Mouse (Mus musculus): ENCODE measurements at regions not wholly inside any gene's neighbourhood (a gene's known extent, or its start where the extent isn't known, plus 50 kb on each side); places are given as distances from the start of the nearest gene placed in this dataset.

DNA sequence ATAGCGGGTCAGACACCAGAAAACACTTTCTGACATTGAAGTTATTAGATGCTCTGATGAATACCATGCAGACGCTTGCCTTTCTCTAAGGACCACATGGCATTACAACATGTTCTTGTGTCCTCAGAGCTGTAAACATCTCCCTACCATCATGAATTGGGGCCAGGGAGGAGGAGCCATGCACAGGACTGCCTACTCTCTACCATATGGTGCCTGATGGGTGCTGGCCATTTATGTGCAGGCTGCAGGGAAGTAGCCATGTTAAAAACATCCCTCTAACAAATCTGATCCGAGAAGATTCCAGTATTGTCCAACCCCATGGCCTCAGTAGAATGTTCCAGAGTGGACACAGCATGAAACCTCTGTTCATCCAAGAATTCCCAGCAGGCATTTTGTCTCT is 330.1 kb upstream of the Camk1g start:
- H3K4me3 ChIP-seq (ENCODE audit: insufficient read depth, low read length), result no peak overlapping the region
- H3K27ac ChIP-seq (ENCODE audit: insufficient read depth, low read depth, low read length), result no peak overlapping the region
- TF ChIP-seq CTCF (IDR thresholded peaks at IDR 0.05; ENCODE audit: low read depth, low read length) (no peak), POLR2A (IDR thresholded peaks at IDR 0.05; ENCODE audit: borderline replicate concordance, low read depth, low read length) (no peak)
- H3K4me1 ChIP-seq (ENCODE audit: control insufficient read depth, insufficient read depth, low read length), result no peaks in the 10 kb centered on the region

- no peak overlapping the region for H3K4me3 ChIP-seq (ENCODE audit: insufficient read depth, low read length)
- no peaks in the 10 kb centered on the region for H3K4me1 ChIP-seq (ENCODE audit: control insufficient read depth, insufficient read depth, low read length)
- no peak overlapping the region for H3K27ac ChIP-seq (ENCODE audit: insufficient read depth, low read depth, low read length)
- TF ChIP-seq POLR2A (IDR thresholded peaks at IDR 0.05; ENCODE audit: borderline replicate concordance, low read depth, low read length) (no peak), CTCF (IDR thresholded peaks at IDR 0.05; ENCODE audit: low read depth, low read length) (peak; percentile 64)
Measured at GRCm38 (mm10) chr1:193698603-193699266, 328.6 kb upstream of the Camk1g start.

DNA sequence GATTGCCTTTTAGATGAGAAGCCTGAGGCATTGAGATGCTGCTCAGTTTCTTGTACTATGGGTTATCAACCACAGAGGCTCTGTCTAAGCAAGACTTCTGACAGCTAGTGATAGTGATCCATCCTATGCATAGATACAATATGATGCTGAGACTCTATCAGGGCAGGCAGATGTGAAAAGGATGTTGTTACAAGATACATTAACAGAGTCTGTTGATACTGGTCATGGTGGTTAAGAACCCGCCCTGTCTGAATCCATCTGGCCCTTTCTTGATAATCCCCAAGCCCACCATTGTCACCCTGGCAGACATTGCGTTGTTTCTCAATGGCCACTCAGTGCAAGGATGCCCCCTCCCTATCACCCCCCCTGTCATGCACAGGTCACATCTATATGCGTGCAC is 327.8 kb upstream of the Camk1g start:
- TF ChIP-seq POLR2A (IDR thresholded peaks at IDR 0.05; ENCODE audit: borderline replicate concordance, low read depth, low read length) (no peak), CTCF (IDR thresholded peaks at IDR 0.05; ENCODE audit: low read depth, low read length) (no peak)

GRCm38 (mm10) chr1:193697001-193697400 is 326.9 kb upstream of the Camk1g start:
- H3K4me3 ChIP-seq (ENCODE audit: insufficient read depth, low read length), result no peak overlapping the region
- no peak for TF ChIP-seq POLR2A (IDR thresholded peaks at IDR 0.05; ENCODE audit: borderline replicate concordance, low read depth, low read length)
- no peak for TF ChIP-seq CTCF (IDR thresholded peaks at IDR 0.05; ENCODE audit: low read depth, low read length)
- H3K27ac ChIP-seq (ENCODE audit: insufficient read depth, low read depth, low read length), result no peak overlapping the region

More for the DNA sequence above, 327.8 kb upstream of the Camk1g start:
- H3K27ac ChIP-seq (ENCODE audit: insufficient read depth, low read depth, low read length), result no peak overlapping the region
- H3K4me1 ChIP-seq (ENCODE audit: control insufficient read depth, insufficient read depth, low read length), result no peaks in the 10 kb centered on the region
- H3K4me3 ChIP-seq (ENCODE audit: insufficient read depth, low read length), result no peak overlapping the region

DNA sequence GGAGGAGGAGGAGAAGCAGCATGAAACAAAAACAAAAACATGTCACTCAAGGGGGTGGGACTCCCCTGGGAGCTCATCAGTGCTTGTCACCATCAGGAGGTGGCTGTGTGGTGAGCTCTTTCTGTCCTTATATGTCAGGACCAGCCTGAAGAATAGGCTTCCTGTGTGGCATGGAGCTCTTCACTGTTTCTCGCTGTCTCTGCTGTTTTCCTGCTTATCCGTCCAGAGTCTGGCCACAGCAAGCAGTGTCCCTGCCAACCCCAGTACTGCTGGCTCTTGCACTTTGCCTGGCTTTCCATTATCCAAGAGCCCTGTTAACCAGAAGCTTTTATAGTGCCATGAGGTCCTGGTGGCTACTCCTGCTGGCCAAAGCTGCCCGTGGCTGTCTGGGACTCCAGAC is 322.9 kb upstream of the Camk1g start:
- TF ChIP-seq POLR2A (IDR thresholded peaks at IDR 0.05; ENCODE audit: borderline replicate concordance, low read depth, low read length) (no peak), CTCF (IDR thresholded peaks at IDR 0.05; ENCODE audit: low read depth, low read length) (no peak)
- Histone ChIP-seq H3K4me3 (ENCODE audit: insufficient read depth, low read length) (no peak overlapping the region), H3K27ac (ENCODE audit: insufficient read depth, low read depth, low read length) (no peak overlapping the region), H3K4me1 (ENCODE audit: control insufficient read depth, insufficient read depth, low read length) (no peaks in the 10 kb centered on the region)

More at GRCm38 (mm10) chr1:193697001-193697400, 326.9 kb upstream of the Camk1g start:
- no peaks in the 10 kb centered on the region for H3K4me1 ChIP-seq (ENCODE audit: control insufficient read depth, insufficient read depth, low read length)

- Histone ChIP-seq H3K4me1 (ENCODE audit: control insufficient read depth, insufficient read depth, low read length) (no peaks in the 10 kb centered on the region), H3K4me3 (ENCODE audit: insufficient read depth, low read length) (no peak overlapping the region), H3K27ac (ENCODE audit: insufficient read depth, low read depth, low read length) (no peak overlapping the region)
- TF ChIP-seq CTCF (IDR thresholded peaks at IDR 0.05; ENCODE audit: low read depth, low read length) (no peak), POLR2A (IDR thresholded peaks at IDR 0.05; ENCODE audit: borderline replicate concordance, low read depth, low read length) (no peak)
Measured at GRCm38 (mm10) chr1:193689601-193690000, 319.5 kb upstream of the Camk1g start.

- no peak for TF ChIP-seq CTCF (IDR thresholded peaks at IDR 0.05; ENCODE audit: low read depth, low read length)
- no peak for TF ChIP-seq POLR2A (IDR thresholded peaks at IDR 0.05; ENCODE audit: borderline replicate concordance, low read depth, low read length)
- no peak overlapping the region for H3K4me3 ChIP-seq (ENCODE audit: insufficient read depth, low read length)
- H3K27ac ChIP-seq (ENCODE audit: insufficient read depth, low read depth, low read length), result no peak overlapping the region
- no peaks in the 10 kb centered on the region for H3K4me1 ChIP-seq (ENCODE audit: control insufficient read depth, insufficient read depth, low read length)
Measured at GRCm38 (mm10) chr1:193682917-193683316, 312.8 kb upstream of the Camk1g start.

DNA sequence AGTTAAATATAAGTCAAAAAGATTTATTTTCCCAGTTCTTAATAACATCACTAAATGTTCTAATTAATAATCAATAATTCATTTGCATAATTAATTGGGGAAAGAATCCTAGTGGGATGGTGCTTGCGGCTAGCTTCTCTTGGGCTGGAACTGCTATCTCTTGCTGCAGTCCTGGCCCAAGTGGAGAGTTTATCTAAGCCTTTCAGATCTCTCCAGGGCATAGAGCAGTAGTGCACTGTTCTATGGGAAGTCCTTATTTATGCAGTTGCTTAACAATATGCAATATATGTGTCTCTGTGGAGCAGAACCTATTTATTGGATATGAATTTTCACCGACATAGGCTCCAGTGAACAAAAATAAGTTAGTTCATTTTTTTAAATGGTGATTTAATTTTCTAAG is 308.4 kb upstream of the Camk1g start:
- no peak overlapping the region for H3K4me3 ChIP-seq (ENCODE audit: insufficient read depth, low read length)
- no peak for TF ChIP-seq POLR2A (IDR thresholded peaks at IDR 0.05; ENCODE audit: borderline replicate concordance, low read depth, low read length)
- TF ChIP-seq CTCF (IDR thresholded peaks at IDR 0.05; ENCODE audit: low read depth, low read length), result no peak
- no peaks in the 10 kb centered on the region for H3K4me1 ChIP-seq (ENCODE audit: control insufficient read depth, insufficient read depth, low read length)
- H3K27ac ChIP-seq (ENCODE audit: insufficient read depth, low read depth, low read length), result no peak overlapping the region

GRCm38 (mm10) chr1:193673236-193673830 is 303.2 kb upstream of the Camk1g start:
- Histone ChIP-seq H3K4me3 (ENCODE audit: insufficient read depth, low read length) (no peak overlapping the region), H3K27ac (ENCODE audit: insufficient read depth, low read depth, low read length) (no peak overlapping the region), H3K4me1 (ENCODE audit: control insufficient read depth, insufficient read depth, low read length) (no peaks in the 10 kb centered on the region)
- TF ChIP-seq POLR2A (IDR thresholded peaks at IDR 0.05; ENCODE audit: borderline replicate concordance, low read depth, low read length) (no peak), CTCF (IDR thresholded peaks at IDR 0.05; ENCODE audit: low read depth, low read length) (no peak)

DNA sequence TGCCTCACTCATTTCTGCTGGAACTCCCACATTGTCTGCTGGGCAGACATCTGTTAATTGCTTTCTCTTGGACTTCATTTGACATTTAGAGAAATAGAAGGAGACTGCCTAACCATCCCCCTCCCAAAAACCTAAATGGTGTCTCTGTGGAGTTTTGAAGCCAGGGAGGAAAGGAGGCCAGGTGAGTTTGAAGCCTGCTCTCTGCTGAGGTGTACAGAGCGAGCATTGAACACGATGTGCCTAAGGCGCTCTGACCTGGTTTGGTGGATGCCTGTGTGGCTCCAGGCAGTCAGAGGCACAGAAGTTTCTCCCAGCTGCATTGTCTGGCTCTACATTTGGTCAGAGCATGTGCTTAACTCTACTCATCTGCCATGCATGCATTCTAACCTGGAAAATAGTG is 302.6 kb upstream of the Camk1g start:
- no peaks in the 10 kb centered on the region for H3K4me1 ChIP-seq (ENCODE audit: control insufficient read depth, insufficient read depth, low read length)
- no peak for TF ChIP-seq POLR2A (IDR thresholded peaks at IDR 0.05; ENCODE audit: borderline replicate concordance, low read depth, low read length)
- TF ChIP-seq CTCF (IDR thresholded peaks at IDR 0.05; ENCODE audit: low read depth, low read length), result no peak
- H3K27ac ChIP-seq (ENCODE audit: insufficient read depth, low read depth, low read length), result no peak overlapping the region
- no peak overlapping the region for H3K4me3 ChIP-seq (ENCODE audit: insufficient read depth, low read length)
